Mouse (Mus musculus): ENCODE data around the gene Asap3.

Asap3 gene

GRCm38 (mm10) chr4:136180408-136181330, 25.5 kb upstream of the Asap3 start:
- peak; percentile 91 for DNase-seq (ENCODE audit: low read depth)

DNA sequence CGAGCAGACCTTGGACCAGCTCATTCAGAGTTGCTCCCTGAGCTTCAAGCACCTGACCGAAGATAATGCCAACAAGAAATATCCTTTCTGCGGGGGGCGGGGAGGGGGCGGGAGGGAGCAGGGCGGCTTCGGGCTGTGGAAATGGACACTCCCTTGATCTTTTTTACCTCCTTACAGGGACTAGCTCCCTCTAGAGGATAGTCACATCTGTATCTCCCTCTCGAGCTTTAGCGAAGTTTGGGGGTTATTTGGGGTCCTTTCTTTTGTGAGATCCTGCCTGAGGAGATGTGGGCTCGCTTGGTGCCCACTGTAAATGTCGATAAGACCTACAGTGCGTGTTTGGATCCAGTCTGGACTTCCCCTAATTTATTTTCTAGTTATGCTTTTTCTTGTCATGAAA, 24.8 kb upstream of the Asap3 start:
- DNase-seq (ENCODE audit: low read depth) = peak; percentile 65

GRCm38 (mm10) chr4:136185375-136185774, 20.8 kb upstream of the Asap3 start:
- DNase-seq (ENCODE audit: low read depth) = no peak

DNA sequence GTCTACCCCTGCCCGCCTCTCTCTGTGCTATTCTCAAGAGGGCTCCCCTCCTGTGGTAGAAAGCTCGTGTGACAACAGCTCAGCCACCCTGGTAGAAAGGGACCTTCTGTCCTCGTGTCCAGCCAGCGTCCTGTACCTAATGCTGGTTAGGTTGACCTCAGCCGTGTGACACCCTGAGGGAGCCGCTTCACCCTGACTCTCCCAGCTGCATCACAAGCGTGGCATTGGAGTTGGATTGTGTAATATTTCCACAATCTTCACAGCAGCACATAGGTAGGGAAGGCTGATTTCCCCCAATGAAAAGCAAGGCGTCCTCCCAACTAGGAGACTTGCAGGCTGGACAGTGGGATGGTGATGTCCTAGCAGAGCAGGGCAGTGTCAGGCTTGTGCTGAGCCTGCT, 19.9 kb upstream of the Asap3 start:
- DNase-seq (ENCODE audit: low read depth) = no peak

DNA sequence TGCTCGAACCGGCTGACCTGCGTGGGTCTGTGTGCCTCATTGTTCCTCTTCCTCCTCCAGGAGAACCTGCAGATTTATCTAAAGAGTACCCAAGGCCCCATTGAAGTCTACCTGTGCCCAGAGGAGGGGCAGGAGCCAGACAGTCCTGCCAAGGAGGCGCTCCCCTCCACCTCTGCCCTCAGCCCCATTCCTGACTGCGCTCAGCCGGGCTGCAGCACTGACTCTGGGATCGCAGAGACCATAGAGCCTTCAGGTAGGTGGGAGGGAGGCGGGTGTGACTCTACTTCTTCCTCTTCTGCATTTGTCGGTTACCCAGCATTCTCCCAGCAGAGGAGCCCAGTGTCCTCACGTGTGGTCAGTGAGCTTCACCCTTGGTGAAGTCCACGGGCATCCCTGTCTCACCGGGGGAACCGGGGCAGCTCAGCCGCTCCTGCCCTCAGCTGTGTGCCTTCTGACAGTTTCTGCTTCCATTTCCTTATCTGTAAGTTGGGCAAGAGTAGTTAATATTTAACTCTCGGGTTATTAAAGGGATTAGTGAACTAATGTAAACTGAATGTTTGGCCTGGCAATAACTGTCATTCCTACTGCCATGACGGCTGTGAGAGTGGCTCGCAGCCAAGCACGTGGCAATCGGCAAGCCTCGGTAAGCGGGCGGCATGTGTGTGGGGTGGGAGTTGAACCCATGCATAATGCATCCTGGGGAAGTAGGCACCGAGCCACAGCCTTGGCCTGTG, 19.3 kb upstream of the Asap3 start:
- no peak for DNase-seq (ENCODE audit: low read depth)

GRCm38 (mm10) chr4:136188973-136189737, 17.0 kb upstream of the Asap3 start:
- DNase-seq (ENCODE audit: low read depth) = peak; percentile 70

DNA sequence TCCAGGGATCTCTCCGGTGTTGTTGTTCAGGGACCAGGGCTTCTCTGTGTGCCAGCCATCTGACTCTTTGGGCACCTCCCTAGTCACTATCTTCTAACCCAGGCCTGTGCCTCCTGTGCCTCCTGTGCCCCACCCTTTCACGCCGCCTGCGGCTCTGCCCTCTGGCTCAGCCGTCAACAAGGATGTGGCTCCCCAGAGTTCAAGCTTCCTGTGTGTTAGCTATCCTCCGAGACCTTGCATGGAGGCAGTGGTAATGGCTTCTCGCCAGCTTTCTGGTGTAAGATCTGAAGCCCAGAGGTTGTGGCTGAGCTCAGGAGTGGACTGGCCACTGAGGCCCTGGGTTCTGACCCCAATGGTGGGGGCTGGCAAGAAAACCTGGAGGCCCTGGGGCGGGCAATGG, 16.3 kb upstream of the Asap3 start:
- peak; percentile 76 for DNase-seq (ENCODE audit: low read depth)

DNA sequence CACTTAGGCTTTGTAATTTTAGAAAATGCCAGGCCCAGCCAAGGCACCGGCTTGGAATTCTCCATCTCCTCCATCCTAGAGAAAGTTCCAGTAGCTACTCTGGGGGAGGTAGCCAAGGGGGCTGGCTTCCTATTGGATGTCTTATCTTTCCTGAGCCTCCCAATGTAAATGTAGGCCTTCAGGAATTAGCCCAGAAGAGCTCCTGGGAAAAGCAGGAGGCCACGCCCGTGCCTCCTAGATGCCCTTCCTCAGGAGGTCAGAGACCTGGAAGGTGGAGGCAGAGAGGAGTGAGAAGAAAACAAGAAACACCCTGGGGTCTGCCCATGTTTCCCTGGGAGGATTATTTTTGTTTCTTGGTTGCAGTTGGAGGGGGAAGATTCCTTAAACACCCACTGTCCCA, 12.6 kb upstream of the Asap3 start:
- no peak for DNase-seq (ENCODE audit: low read depth)

DNA sequence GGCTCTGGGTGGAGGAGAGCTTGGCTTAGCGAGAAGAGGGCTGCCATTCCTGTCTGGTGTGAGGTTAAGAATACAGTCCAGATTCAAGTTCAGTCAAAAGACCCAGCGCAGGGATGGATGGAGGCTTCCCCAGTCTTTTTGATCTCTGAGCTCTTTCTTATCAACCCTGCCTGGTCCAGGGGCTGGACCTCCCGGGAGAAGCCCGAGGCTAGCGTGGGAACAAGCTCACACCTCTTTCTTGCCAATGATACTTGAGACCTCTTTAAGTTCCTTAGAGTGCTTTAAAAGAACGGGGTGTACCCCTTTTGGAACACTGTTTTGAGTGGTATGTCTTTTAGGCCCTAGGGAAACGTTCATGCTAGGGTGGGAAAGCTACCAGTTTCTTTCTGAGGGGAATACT, 11.1 kb upstream of the Asap3 start:
- DNase-seq (ENCODE audit: low read depth) = no peak

- no peak for DNase-seq (ENCODE audit: low read depth)
Observed at GRCm38 (mm10) chr4:136195629-136196028, 10.5 kb upstream of the Asap3 start.

- DNase-seq (ENCODE audit: low read depth) = no peak
Observed at GRCm38 (mm10) chr4:136196201-136196600, 10.0 kb upstream of the Asap3 start.

DNA sequence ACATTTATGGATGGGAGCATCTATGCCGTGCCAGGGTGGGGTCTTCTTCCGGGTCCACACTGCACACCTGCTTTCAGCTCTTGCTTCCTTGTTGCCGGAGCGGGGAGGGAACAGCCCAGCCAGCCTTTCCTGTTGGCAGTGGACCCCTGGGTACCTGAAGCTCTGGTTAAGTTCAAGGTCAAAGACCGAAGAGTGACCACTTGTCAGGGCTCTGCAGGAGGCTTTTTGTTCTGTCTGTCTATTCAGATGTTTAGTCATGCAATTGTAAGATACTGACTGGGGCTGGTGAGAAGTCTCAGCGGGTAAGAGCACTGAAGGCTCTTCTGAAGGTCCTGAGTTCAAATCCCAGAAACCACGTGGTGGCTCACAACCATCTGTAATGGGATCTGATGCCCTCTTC, 7.3 kb upstream of the Asap3 start:
- DNase-seq (ENCODE audit: low read depth) = no peak

DNA sequence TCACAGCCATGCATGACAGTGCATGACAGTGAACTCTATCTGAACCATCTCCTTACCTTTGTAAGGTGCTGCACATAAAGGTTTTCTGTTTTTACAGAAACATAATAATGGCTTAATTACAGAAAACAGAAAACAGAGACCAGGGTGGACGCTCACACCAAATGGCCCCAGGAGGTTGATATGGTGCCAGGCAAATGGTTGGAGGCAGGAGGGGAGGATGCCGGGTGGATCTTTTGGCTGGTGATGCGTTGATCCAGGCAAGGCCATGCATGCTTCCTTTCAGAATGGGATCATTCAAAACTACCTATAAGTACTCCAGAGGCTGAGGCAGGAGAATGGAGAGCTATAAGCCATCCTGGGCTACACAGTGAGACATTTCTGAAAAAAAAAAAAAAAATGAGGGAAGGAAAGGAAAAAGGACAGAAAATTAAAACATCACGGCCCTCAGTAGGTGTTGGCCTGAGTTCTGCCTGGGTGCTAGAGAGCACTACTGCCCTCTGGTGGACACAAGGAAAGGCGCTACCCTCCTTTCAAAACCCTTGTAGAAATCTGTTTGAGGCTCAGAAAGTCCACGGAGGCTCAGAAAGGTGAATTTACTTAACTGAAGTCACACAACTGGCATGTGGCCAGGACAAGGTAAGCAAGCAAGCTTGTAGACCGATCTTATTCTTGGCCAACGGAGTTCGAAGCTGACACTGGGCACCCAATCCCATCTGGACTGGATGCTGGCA, 6.4 kb upstream of the Asap3 start:
- peak; percentile 84 for DNase-seq (ENCODE audit: low read depth)

DNA sequence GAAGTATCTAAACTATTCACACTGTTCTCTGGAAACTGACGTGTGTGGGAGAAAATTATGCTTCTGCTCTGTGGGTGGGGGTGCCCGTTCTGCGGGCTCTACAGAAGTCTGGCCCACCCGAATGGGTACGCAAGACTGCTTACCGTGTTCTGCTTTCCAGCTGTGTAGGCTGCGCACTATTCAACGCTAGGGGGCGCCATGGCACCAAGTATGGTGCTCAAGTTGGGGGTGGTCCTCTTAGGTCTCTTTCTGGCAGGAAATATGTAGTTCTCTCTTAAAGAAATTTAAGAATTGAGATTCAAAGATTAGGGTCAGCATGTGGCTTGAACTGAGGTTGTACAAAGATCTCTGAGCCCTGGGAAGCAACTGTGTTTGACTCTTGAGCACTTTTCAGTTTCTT, 3.7 kb upstream of the Asap3 start:
- DNase-seq (ENCODE audit: low read depth) = peak; percentile 88

DNA sequence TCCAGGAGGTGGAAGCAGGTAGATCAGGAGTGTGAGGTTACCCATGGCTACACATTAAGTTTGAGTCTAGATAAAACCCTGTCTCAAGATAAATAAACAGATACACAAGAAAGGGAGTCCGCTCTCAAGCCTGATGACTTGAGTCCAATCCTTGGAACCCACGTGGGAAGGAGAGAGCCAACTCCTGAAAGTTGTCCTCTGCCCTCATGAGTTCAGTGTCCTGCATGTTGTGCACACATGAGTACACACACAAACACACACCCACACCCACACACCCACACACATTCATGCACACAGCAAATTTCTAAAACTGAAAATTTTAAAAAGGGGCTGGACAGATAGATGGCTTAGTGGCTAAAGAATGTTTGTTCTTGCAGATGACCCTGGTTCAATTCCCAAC, 1.4 kb upstream of the Asap3 start:
- DNase-seq (ENCODE audit: low read depth) = no peak

DNA sequence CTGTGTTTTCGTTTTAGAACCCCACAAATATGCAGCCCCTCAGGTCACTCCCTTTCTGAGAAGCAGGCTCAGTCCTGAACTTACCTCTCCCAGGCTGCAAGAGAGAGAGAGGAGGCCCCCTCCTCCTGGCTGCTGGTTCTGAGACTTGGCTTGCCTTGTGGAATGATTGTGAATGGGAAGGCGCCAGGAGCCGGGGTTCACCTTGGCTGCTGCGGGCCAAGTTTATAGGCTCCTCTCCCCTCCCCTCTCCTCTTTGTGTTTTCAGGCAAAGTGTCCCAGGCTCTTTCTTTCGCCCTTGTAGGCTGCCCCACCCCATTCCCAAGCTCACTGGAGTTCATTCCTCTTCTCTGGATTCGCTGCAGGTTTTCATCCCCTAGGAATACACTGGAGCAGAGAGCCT, 778 bp downstream of the Asap3 start:
- DNase-seq (ENCODE audit: low read depth) = no peak

GRCm38 (mm10) chr4:136210931-136211330, 4.8 kb downstream of the Asap3 start:
- DNase-seq (ENCODE audit: low read depth) = no peak

DNA sequence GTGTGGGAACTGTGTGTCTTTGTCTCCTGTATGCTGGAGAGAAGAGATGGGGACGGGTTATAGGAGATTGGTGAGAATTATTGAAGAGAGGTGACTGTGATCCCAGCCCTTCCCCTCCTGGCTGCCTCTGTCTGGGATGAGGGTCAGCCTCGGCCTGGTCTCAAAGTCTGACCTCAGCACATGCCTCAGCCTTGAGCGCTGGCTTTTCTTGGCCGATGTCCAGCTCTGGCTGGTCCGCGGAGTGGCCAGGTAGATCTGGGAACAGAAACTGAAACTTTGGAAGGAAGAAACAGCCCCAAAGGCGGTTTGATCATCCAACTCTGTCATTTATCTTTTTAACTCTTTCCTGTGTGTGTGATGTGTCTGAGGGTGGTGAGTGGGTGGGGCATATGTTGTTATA, 7.5 kb downstream of the Asap3 start:
- DNase-seq (ENCODE audit: low read depth) = no peak

GRCm38 (mm10) chr4:136214828-136215227, 8.7 kb downstream of the Asap3 start:
- DNase-seq (ENCODE audit: low read depth) = no peak

GRCm38 (mm10) chr4:136215576-136215975, 9.4 kb downstream of the Asap3 start:
- DNase-seq (ENCODE audit: low read depth) = no peak

- no peak for DNase-seq (ENCODE audit: low read depth)
Observed at GRCm38 (mm10) chr4:136217063-136217462, 10.9 kb downstream of the Asap3 start.
